Mouse (Mus musculus) granulocyte monocyte progenitor cell, adult 5-6 weeks (primary cell): ENCODE results near the gene Sfta2. TPM values are rescaled to one million over a fixed set of nuclear protein-coding genes. Genes with fewer than 3 reads are reported as not detected.

Source experiments
- ATAC-seq: replicated peaks from 2 replicates; pipeline ENCODE4 v1.8.0; 2016; ENCODE audit warnings: mild to moderate bottlenecking, moderate TSS enrichment, inconsistent platforms; ENCODE audit not compliant: poor library complexity, severe bottlenecking
- total RNA-seq, 2 experiments: library from RNA; stranded (forward) in 1 of 2; stranded (reverse) in 1 of 2; fragments of 200-712, 200-1000 nt in 1 of 2; fragments of >200 nt in 1 of 2; fragmentation: Nextera tagmentation in 1 of 2; gene quantifications; 2 replicates each; pipeline ENCODE4 v1.2.3; 2014 to 2017

Gene Sfta2
- total RNA-seq (2014; fragmentation: Nextera tagmentation), result not detected in 2 replicates
- total RNA-seq (2017), result not detected in 2 replicates

DNA sequence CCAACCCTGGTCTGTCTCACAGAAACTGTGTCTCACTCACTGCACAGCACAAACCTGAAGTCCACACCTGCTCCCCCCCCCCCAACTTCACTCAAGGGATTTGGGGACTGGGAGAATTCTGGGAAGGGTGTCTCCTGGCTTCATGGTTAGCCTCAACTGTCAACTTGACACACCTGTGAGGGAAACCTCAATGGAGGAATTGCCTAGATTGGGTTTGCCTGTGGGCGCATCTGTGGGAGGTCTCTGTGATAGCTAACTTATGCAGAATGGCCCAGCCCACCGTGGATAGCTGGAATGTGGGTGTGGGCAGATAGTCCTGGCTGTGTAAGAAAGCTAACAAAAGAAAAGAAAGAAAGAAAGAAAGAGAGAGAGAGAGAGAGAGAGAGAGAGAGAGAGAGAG lies at the start of gene Sfta2:
TSS of gene Sfta2 (plus strand) at position 301 of the 400 bp plus-strand sequence.
- ATAC-seq, result no peak

GRCm38 (mm10) chr17:35551881-35552414 lies 49.4 kb upstream of the Sfta2 start, which contains the start of gene Cdsn:
Cdsn (plus strand) TSS chr17:35552128.
- ATAC-seq, result no peak

DNA sequence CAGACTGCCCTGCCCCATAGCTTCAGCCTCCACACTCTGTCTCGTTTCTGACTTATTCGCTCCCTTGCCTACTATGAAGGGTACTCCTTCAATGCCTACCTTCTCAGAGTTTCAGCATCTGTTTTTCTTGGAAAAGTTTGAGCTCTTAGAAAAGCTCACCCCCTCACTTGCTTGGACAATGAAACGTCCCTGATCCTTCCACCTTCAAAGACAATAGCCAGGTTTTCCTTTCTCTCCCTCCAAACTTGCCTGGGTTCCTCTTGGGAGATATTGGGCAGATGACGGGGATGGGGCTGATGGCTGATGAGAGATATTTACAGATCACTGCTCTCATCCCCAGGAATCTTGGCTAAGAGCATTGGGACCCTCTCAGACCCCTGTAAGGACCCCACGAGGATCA lies 47.0 kb upstream of the Sfta2 start:
- ATAC-seq, result no peak

- no peak for ATAC-seq
These were observed 46.5 kb upstream of the Sfta2 start for GRCm38 (mm10) chr17:35554761-35555397.

DNA sequence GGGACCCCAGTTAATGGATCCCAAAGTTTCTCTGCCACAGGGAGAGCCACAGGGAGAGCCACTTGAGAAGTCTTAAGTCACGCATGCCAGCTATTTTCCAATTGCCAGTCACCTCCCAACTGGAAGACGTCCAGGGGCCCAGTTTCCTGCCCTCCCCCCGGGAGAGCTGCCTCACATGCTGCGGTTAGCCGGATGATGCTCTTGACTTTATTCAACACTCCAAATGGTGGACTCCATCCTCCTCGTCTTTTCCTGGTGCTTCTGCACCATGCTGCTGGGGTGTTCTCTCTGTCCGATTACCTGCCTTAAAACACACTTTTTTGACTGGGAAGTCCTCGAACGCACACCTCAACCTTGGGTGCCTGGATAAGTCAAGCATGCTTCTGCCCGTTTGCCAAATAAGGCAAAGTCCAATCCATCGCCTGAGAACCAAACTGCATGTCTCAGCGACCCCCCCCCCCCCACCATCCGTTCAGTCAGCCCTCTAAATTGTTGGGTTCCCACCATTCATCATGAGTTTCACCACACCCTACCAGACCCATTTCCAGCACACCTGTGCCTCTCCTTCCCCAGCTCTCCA lies 45.1 kb upstream of the Sfta2 start:
- no peak for ATAC-seq

DNA sequence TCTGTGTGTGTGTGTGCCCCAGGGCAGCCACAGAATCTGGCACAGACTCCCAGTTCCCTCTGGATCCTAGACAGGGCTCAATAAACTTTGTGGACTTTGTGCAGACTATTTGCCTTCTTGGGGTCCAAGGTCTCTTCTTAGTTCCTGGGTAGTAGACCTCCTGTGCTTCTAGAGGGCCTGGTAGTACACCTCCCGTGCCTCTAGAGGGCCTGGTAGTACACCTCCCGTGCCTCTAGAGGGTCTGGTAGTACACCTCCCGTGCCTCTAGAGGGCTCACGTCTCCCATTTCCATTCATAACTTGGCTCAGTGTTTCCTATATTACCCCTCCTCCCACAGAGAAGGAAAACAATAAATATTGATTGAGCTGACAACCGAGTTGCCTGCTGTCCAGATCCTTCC lies 44.5 kb upstream of the Sfta2 start:
- ATAC-seq, result peak; percentile 76

DNA sequence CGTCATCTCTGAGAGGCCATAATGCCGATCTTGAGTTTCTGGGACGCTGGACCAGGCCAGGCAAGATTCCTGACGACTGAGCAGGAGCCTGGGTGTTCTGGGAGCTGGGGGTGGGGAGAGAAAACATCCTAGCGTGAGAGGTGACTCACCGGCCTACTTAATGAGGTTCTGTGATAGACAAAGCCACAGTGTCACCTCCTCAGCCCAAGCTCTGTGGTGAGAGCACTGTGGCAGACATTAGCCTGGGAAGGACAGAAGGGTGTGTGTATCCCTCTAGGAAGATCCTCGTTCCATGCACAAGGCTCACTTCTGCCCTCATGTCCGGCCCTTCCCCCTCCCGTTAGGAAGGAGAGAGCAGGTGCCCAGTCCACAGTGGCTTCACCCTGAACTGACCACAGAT lies 44.0 kb upstream of the Sfta2 start:
- ATAC-seq, result no peak

- no peak for ATAC-seq
These were observed 43.1 kb upstream of the Sfta2 start for GRCm38 (mm10) chr17:35558216-35558615.

- no peak for ATAC-seq
These were observed 34.2 kb upstream of the Sfta2 start, which contains the start of gene 2300002M23Rik for GRCm38 (mm10) chr17:35567150-35567549. 2300002M23Rik (plus strand) TSS chr17:35567450.

DNA sequence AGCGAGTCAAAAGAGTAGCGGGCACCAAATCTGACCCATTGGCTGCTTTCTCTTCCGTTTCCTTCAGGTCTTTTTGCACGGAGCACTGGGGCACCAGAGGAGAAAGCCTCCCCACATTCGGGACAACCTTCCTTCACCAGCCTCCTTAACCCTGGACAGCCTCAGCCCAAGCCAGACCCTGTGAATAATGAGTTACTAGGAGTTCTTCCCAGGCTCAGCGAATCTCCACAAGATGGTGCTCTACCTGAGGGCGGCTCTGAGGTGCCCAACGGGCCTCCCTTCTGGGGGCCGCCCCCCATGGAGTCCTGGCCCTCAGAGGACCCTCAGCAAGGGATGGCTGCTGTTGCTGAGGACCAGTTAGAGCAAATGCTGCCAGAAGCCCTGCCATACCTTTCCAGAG lies 33.6 kb upstream of the Sfta2 start:
- no peak for ATAC-seq

DNA sequence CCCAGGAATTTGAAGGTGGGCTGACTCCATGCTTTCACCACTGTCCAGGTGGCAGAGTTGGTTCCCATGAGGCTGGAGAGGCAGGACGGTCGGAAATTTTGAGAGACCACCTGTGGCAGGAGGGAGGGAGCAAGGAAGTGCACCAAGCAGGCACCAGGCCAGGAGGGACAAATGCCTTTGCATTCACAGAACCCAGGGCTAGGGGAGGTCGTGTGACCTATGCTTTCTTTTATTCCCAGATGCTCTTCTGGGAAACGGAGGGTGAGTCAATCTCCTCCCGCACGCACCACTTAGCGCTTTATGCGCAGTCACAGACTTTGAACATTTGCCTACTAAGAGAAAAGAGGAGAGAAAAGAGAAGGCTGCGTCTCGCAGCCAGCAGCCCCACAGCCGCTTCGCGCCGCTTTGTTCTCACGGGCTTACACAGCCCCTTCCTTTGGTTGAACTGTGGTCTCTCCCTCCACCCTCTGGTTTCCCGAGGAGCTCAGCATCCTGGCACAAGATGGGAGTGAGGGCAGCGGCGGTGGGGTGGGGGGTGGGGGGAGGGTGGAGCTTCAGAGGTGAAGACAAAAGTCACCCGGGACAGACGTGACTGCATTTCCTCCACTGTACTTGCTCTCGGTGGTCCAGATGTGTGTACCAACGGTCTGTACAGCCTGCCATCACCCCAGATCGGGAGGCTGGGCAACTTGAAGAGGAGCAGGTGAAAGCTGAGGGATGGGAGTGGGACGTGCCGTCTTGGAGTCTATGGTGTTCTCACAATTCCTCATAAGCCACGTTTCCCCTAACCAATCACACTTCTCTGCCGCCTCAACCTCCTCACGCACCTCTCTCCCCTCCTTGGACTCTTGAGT lies 32.0 kb upstream of the Sfta2 start:
- no peak for ATAC-seq

GRCm38 (mm10) chr17:35570836-35571235 lies 30.5 kb upstream of the Sfta2 start:
- ATAC-seq, result no peak

DNA sequence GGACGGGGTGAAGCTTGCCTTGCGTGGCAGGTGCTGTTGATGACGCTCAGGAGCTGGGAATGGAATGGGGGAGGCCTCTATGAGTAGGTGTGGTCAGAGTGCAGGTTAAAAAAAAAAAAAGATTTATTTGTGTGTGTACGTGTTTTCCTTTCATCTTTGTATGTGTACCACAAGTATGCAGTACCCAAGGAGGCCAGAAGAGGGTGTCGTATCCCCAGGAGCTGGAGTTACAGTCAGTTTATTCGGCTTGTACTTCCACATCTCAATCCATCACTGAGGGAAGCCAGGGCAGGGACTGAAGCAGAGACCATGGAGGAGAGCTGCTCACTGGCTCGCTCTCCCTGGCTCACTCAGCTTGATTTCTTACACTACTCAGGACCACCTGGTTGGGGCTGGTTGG lies 29.9 kb upstream of the Sfta2 start:
- ATAC-seq, result no peak

DNA sequence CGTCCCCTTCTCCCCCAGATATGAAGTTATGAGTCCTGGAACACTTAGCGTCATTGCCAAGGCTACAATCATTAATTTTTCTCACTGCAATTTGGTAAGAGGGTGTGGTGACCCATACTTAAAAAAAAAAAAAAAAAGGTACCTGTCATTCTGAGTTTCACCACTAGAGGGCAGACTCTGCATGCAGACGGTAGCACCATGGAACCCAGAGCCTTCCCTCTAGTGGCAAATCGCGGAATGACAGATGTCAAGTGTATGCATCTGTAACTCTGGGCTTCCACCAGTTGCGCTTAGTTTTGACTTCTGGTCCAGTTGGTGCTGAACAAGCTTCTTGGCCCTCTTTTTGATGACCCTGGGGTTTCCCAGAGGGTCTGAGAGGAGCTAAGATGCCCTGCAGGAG lies 23.1 kb upstream of the Sfta2 start:
- ATAC-seq, result peak; percentile 79

- ATAC-seq, result no peak
These were observed 18.4 kb upstream of the Sfta2 start for GRCm38 (mm10) chr17:35582900-35583299.

DNA sequence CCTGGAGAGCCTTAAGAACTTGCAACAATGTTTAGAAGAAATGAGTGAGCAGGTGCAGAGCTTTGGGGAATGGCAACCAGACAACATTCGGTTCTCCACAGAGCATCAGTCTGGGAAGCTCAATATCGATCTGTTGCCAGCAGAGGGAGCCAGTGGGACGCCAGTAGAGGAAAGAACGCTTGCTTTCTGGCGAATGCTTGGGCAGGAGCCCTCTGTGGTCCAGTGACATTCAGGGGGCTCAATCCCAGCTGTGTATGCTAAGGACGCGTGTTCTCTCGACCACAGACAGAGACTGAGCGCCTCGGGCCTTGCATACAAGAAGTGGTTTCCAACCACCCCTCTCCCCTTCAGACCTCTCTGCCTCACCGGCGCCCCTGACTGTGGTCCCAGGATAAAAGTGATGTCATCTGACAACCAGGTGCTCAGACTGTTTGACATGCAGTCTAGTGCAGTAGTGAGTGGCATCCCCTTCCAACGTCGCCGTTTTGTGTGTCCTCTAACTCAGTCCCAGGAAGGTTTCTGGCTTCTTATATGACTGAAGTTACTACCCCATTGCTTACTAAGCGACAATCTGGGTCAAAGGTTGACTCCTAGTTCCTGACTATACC lies 16.9 kb upstream of the Sfta2 start:
- peak; percentile 58 for ATAC-seq

- ATAC-seq, result no peak
These were observed 14.1 kb upstream of the Sfta2 start for GRCm38 (mm10) chr17:35587291-35587690.

DNA sequence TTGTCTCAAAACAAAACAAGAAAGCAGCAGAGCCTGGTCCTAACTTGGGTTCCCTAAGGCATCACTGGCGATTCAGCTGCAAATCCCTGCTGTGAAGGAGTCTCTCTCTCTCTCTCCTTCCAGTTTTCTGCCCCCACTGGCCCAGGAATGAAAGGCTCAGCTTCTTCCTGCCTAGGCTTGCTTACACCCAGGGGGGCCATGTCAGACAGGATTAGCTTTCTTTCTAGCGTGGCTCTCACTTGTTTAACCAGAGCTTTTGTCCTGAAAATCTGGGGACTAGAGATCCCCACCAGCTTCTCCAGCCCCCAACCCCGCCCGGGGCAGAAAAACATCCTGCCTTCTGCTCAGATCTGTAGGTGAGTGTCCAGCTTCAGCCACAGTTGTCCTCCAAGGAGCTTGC lies 13.0 kb upstream of the Sfta2 start:
- ATAC-seq, result no peak

- ATAC-seq, result peak; percentile 89
These were observed 10.7 kb upstream of the Sfta2 start for GRCm38 (mm10) chr17:35590410-35591218.

DNA sequence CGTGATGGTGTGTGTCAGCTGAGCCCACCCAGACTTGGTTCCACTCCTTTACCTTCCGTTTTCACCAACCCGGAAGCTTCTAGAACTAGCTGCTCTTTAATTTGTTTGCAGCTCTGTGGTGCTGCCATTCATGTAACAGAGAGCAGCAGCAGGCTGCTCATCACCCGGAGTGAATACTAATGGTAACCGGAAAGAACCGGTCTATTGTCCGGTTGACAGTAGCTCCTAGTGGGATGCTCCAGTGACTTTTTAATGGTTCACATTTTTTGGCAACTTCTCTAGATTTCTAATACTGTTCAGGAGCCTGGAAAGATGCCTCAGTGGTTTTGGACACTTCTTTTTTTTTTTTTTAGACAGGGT lies 10.2 kb upstream of the Sfta2 start:
- no peak for ATAC-seq
